Mouse (Mus musculus) hindbrain, postnatal 0 days (tissue): ENCODE measurements around the gene Disc1. TPM values are rescaled to one million over a fixed set of nuclear protein-coding genes. Genes with fewer than 3 reads are reported as not detected.

Source experiments
- ATAC-seq: fragments of 200-750 bp; cut with Nextera tagmentation; 2 replicates; pipeline ENCODE4 v1.8.0; 2017; ENCODE audit warnings: mild to moderate bottlenecking, moderate TSS enrichment, moderate library complexity
- DNase-seq: peaks from one replicate; pipeline ENCODE4 v3.0.0-alpha.2; 2015; ENCODE audit warnings: low spot score
- H3K27ac ChIP-seq: fragments of 300-500 bp; sonication (generic); 2 replicates; pipeline ENCODE4 v1.5.1; 2014; ENCODE audit warnings: mild to moderate bottlenecking
- H3K27me3 ChIP-seq: fragments of 300-500 bp; sonication (generic); 2 replicates; pipeline ENCODE4 v1.6.1; 2014; ENCODE audit warnings: low read length, mixed read lengths; ENCODE audit not compliant: insufficient read depth
- H3K36me3 ChIP-seq: fragments of 300-500 bp; sonication (generic); 2 replicates; pipeline ENCODE4 v1.6.1; 2014; ENCODE audit warnings: low read length, mixed read lengths; ENCODE audit not compliant: insufficient read depth
- H3K4me1 ChIP-seq: fragments of 300-500 bp; sonication (generic); 2 replicates; pipeline ENCODE4 v1.6.1; 2014; ENCODE audit warnings: antibody characterized with exemption, low read length, mixed read lengths; ENCODE audit not compliant: insufficient read depth
- H3K4me2 ChIP-seq: fragments of 300-500 bp; sonication (generic); 2 replicates; pipeline ENCODE4 v1.6.1; 2014; ENCODE audit warnings: low read depth, mild to moderate bottlenecking, low read length, moderate library complexity, mixed read lengths
- H3K4me3 ChIP-seq: fragments of 300-500 bp; sonication (generic); 2 replicates; pipeline ENCODE4 v1.5.1; 2014; ENCODE audit warnings: low read length
- H3K9ac ChIP-seq: fragments of 300-500 bp; sonication (generic); replicated peaks from 2 replicates; pipeline ENCODE4 v1.6.1; 2014; ENCODE audit warnings: mild to moderate bottlenecking, low read length, moderate library complexity, mixed read lengths
- H3K9me3 ChIP-seq: fragments of 300-500 bp; sonication (generic); 2 replicates; pipeline ENCODE4 v1.6.1; 2016; ENCODE audit warnings: low read length, mixed read lengths
- CTCF ChIP-seq: IDR thresholded peaks from 2 replicates; pipeline ENCODE4 v1.5.1; 2016; ENCODE audit warnings: antibody characterized with exemption, control low read depth, low read depth
- WGBS: fragments of 180-500 bp; shearing (Covaris S2); extraction: QIAGEN DNeasy Blood & Tissue Kit; methylation state at CpG from one replicate; pipeline ENCODE4 v1.1.7; 2014; 5-methylcytosine and 5-hydroxymethylcytosine counted together
- polyA plus RNA-seq: library from polyadenylated mRNA; unstranded; fragments of >200 nt; fragmentation: Nextera tagmentation; extraction: Ambion mirVana; gene quantifications from 2 replicates; pipeline ENCODE4 v1.2.1, GENCODE M21; 2015
- total RNA-seq: library from RNA; depleted of rRNA; stranded (reverse); fragments of >200 nt; gene quantifications from 2 replicates; pipeline ENCODE4 v1.2.3, GENCODE M21; 2014

Gene Disc1
- total and polyA plus RNA-seq, 2 experiments from 2014 or later = 2.5 to 10.7 TPM

- Histone ChIP-seq H3K4me3 (no peak overlapping the region), H3K4me2 (no peak overlapping the region), H3K27me3 (no peaks in the 10 kb centered on the region), H3K4me1 (no peaks in the 10 kb centered on the region), H3K36me3 (no peaks in the 10 kb centered on the region), H3K27ac (no peak overlapping the region), H3K9ac (no peak overlapping the region), H3K9me3 (no peaks in the 10 kb centered on the region)
- TF ChIP-seq CTCF = no peak
- DNase-seq (no peak), ATAC-seq (no peak)
- 96% methylated on average over 1 of the region's 1 CpGs for WGBS
Observed at GRCm38 (mm10) chr8:125045760-125046159, 8.2 kb upstream of the Disc1 start.

DNA sequence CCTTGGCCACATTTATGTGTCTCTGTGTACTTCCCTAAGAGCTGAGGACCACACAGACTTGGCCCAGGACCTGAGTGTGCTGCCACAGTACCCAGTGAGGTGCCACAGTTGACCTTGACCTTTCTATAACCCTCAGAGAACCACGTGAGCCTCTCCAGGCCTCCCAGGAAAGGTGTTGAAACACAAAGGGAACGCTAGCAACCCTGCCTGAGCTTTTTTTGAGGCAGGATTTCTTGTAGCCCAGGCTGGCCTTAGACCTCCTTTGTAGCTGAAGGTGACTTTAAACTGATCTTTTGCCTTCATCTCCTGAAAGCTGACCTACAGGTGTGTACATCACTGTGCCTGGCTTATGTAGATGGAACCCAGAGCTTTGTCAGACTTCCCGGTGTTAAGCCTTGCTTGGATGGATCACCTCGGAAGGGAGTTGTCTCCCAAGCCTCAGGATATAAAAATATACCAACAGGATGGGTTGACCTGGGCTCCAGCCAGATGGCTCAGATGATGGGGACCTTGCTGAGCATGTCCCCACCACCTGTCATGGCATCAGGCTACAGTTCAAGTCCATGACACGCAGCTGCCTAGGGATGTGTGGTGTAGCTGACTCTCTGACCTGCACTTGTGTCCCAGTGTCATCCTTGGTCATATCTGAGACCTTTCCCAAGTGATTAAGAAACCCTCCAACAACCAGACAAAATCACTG lies 4.8 kb upstream of the Disc1 start:
- Histone ChIP-seq H3K4me2 (no peak overlapping the region), H3K36me3 (no peaks in the 10 kb centered on the region), H3K4me1 (no peaks in the 10 kb centered on the region), H3K9ac (no peak overlapping the region), H3K27me3 (no peaks in the 10 kb centered on the region), H3K27ac (no peak overlapping the region), H3K9me3 (no peaks in the 10 kb centered on the region), H3K4me3 (no peak overlapping the region)
- no peak for TF ChIP-seq CTCF
- ATAC-seq = no peak
- 57% methylated on average over 5 of the region's 5 CpGs for WGBS
- DNase-seq = no peak

DNA sequence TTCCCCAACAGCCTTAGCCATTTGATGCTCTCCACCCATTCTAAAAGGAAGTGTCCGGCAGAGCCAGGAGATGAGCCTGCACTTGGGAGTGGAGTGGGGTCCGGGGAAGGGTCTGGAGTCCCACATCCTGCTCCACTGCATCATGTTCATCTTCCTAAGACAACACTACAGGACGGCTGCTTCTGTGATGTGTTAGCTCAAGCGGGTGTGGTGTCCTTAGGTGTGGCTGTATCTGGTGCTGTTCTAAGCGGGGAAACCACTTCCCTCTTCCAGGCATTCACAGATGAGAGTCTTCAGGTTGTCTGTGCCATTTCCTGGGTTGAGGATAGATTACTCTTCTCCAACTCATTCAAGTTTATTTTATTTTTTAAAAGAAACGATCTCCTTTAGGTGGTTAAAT lies 4.2 kb upstream of the Disc1 start:
- H3K36me3 ChIP-seq = no peaks in the 10 kb centered on the region
- no peaks in the 10 kb centered on the region for H3K9me3 ChIP-seq
- ATAC-seq = no peak
- no peaks in the 10 kb centered on the region for H3K27me3 ChIP-seq
- no peak overlapping the region for H3K4me2 ChIP-seq
- H3K9ac ChIP-seq = no peak overlapping the region
- H3K4me1 ChIP-seq = no peaks in the 10 kb centered on the region
- no peak for TF ChIP-seq CTCF
- DNase-seq = no peak
- 83% methylated on average over 6 of the region's 6 CpGs for WGBS
- H3K4me3 ChIP-seq = no peak overlapping the region
- H3K27ac ChIP-seq = no peak overlapping the region

DNA sequence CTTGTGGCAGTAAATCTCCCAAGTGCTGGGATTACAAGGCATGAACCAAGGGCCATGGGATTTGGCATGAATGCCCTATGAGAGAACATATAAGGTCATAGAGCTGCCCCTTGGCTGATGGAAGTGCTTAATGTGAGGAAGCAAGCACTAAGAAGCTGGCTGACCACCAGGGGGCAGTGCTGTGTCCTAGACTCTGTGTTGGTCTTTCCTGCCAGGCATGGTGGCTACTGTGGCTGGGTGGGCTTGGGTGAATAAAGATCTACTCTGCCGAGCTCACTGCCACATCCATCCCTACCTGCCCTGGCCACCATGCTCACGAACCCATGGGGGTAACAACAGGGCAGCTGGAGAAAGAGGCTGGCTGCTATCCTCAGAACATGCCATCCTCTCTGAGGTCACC lies 2.0 kb upstream of the Disc1 start:
- 40% methylated on average over 2 of the region's 2 CpGs for WGBS
- H3K4me2 ChIP-seq = no peak overlapping the region
- peak; percentile 87 for TF ChIP-seq CTCF
- H3K27ac ChIP-seq = no peak overlapping the region
- H3K27me3 ChIP-seq = no peaks in the 10 kb centered on the region
- H3K9ac ChIP-seq = no peak overlapping the region
- ATAC-seq (no peak), DNase-seq (peak; percentile 85)
- no peak overlapping the region for H3K4me3 ChIP-seq
- no peaks in the 10 kb centered on the region for H3K4me1 ChIP-seq
- no peaks in the 10 kb centered on the region for H3K36me3 ChIP-seq
- no peaks in the 10 kb centered on the region for H3K9me3 ChIP-seq

- ATAC-seq = peak; percentile 70
- Histone ChIP-seq H3K27me3 (no peaks in the 10 kb centered on the region), H3K36me3 (no peaks in the 10 kb centered on the region), H3K4me3 (peak overlapping the region; percentile 79), H3K4me1 (no peaks in the 10 kb centered on the region), H3K27ac (peak overlapping the region; percentile 91), H3K9ac (peak overlapping the region; percentile 86), H3K9me3 (no peaks in the 10 kb centered on the region), H3K4me2 (peak overlapping the region; percentile 86)
- TF ChIP-seq CTCF = no peak
- DNase-seq = peak; percentile 70
- WGBS = 4% methylated on average over 38 of the region's 38 CpGs
Observed at GRCm38 (mm10) chr8:125054436-125054810, 428 bp downstream of the Disc1 start.

- Histone ChIP-seq H3K27ac (no peak overlapping the region), H3K4me2 (no peak overlapping the region), H3K9ac (no peak overlapping the region), H3K4me3 (no peak overlapping the region), H3K4me1 (no peaks in the 10 kb centered on the region), H3K36me3 (no peaks in the 10 kb centered on the region), H3K9me3 (no peaks in the 10 kb centered on the region), H3K27me3 (no peaks in the 10 kb centered on the region)
- DNase-seq (no peak), ATAC-seq (no peak)
- WGBS = 85% methylated on average over 8 of the region's 8 CpGs
- TF ChIP-seq CTCF = no peak
Observed at GRCm38 (mm10) chr8:125060904-125061303, 6.9 kb downstream of the Disc1 start.

DNA sequence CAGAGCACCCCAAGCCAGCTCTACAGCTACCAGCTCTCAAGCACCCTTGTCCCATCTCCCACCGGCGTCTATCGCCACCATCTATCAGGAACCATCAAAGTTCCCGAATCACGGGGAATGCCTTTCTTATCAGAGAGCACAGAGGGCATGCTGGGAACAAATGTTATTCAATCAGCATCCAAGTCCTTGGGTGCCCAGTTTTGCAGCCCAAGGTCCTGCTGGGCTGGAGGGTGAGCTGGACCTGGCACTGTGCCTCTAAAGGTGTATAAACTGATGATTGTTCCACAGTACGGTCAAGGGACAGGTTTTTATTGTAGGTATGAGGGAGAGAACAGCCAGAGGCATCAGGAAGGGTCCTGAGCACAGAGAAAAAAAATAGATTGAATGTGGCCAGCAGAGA lies 11.6 kb downstream of the Disc1 start:
- ATAC-seq (no peak), DNase-seq (no peak)
- Histone ChIP-seq H3K4me1 (0 out of 2 replicates have a peak, but pooled peaks cover 4% of the 10 kb centered on the region), H3K9ac (no peak overlapping the region), H3K4me3 (no peak overlapping the region), H3K27me3 (no peaks in the 10 kb centered on the region), H3K36me3 (no peaks in the 10 kb centered on the region), H3K27ac (no peak overlapping the region), H3K4me2 (no peak overlapping the region), H3K9me3 (no peaks in the 10 kb centered on the region)
- WGBS = 90% methylated on average over 6 of the region's 6 CpGs
- no peak for TF ChIP-seq CTCF
